Mouse (Mus musculus) mouse trophoblast stem cell (cell line): ENCODE data around the gene Kcnj12.

Experiments
- in situ Hi-C, 2 experiments: fragments of 300-500 bp; cut with MseI, MboI; formaldehyde crosslinking; loops; 2 replicates in 1 of 2; 3 replicates in 1 of 2; pipeline ENCODE4 v1.15.1; 2025

The Kcnj12 gene

DNA sequence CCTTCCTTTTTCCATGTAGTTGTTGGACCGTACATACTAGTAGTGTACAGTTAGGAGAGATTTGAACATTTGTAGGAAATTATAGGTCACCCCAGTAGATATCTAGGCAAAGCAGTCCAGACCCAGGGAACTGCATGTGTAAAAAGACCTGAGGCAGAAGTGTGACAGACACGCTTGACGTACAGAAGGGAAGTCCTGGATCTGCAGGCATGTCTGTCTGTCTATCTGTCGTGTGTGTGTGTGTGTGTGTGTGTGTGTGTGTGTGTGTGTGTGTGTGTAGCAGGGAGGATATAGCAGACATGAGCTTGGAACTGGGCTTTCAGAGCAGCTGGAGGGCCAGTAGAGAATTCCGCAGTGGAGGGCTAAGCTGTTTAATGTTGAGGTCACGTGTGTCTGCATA is 87.3 kb downstream of the Kcnj12 start:
- in situ Hi-C loops, result no loop called here

DNA sequence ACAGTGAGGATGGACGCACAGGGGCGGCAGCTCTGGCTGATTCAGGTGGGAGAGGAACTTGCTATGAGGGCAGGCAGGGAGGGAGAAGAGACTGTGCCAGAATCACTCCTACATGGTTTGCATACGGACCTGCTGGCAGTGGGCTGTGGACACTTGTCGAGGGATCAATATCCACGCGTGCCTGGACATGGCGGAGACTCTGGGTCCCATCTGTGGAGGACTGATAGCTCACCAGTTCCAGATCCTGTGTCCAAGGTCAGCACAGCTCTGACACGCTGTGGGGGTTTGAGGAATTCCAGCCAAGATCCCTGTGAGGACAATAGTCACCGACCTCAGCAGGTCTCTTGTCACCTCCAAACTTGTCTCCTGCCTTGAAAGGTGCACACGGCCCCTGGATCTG is 87.7 kb downstream of the Kcnj12 start:
- in situ Hi-C loops, result no loop called here

DNA sequence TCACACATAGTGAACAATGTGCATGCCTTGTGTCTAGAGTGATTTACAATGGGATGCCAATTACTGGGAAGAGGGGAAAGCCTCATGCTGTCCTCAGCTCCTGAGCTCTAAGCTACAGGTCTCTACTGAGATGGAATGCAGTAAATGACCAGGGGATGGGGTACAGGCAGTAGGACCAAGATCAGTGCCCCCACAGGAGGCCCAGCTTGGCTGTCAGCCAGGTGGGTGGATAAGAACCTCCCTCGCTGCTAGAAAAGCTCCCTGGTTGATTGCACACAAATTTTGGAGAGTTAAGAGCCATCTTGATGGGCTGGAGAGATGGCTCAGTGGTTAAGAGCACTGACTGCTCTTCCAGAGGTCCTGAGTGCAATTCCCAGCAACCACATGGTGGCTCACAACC is 88.6 kb downstream of the Kcnj12 start:
- in situ Hi-C loops, result no loop called here

DNA sequence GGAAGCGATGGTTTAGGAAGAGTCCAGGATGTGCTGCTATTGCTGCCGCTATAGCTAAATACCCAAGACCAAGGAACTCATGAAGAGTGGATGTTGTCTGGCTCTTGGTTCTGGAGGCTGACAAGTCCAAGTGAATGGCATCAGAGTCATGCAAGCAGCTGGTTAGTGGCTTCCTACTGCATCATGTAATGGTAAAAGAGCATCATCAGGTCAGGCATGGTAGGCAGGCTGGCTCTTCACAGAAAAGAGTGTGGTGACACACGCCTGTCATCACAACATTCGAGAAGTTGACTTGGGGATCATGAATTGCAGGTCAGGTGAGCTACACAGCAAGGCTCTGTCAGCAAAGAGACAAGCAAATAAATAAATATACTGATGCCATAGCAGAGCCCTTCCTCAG is 89.1 kb downstream of the Kcnj12 start:
- in situ Hi-C loops, result no loop called here

DNA sequence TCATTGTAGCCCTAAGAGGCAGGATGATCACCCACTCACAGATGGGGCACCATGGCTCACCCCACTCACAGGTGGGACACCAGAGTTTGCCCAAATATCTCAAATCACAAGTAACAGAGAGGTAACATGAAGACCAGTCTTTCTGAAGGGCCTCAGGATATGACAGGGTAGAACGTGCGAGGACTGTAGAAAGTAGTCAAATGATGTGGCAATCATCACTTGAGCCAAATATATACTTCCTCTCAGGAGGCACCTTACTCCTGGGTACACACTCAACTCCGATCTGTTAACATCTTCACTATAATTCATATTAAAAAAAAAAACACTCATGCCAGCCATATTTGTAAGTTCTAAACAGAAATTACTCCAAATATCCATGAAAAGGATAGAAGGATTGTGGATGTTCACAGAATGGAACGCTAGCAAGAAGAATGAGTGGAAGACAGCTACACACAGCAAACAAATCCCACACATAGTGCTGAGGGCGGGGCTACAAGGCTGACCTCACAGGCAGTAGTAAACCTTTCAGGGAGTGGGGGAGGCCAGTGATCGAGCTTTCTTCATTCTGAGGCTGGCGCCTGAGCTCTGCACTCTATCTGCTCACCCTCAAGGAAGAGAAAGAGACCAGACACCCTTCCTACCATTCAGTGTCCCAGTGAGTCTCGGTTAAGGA is 90.1 kb downstream of the Kcnj12 start:
- in situ Hi-C loops, result no loop called here

DNA sequence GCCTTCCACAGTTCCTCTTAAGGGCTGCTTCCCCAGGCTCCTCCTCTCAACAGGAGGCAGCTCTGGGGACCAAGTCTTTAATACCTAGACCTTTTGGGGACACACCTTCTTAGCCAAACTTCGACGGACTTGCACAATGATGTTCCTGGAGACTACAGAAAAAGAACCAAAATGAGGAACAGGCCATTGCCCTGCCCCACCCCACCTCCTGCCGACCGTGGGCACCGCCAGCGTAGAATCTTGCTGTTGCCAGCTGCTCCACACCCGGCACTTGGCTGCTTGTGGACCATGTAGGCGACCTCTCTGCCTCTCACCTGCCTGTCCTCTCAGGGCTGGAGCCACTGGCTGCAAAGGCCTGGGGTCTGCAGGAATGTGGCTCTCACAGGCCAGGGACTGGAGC is 93.9 kb downstream of the Kcnj12 start:
- in situ Hi-C loops, result no loop called here

DNA sequence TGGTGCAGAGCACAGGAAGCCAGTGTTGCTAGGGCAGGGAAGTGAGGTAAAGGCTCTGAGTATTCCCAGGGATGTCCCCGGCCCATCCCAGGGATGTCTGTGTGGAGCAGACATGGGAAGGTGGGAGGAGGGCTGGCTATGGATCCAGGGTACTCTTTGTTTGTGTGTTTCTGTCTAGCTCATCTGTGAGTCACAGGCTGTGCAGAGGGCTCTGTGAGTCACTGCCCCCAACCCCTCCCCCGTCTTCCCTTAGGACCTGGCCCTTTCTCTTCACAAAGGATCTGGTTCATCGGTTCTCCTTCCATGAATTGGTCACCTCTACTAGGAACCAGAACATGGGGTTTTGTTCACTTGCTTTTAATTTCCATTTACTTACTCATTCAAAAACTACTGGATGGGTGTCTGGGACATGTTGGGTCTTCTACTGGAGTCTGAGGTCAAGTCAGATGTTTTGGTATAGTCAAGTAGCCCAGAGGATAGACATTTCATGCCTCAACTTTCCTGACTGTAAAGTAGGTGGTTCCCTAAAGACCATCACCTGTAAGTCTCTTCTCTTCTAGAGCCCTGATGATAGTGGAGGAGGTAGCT is 97.7 kb downstream of the Kcnj12 start:
- in situ Hi-C loops, result no loop called here
